Mouse (Mus musculus) heart, postnatal 0 days (tissue): ENCODE data around the gene H2-M10.5. TPM values are rescaled to one million over a fixed set of nuclear protein-coding genes. Genes with fewer than 3 reads are reported as not detected.
"Not testable (repeated sequence)": the region's sequence is repeated elsewhere in the genome, so short reads cannot be mapped to it uniquely, and the experiment has no call there.

ENCODE experiments used
- ATAC-seq: fragments of 200-750 bp; cut with Nextera tagmentation; 2 replicates; pipeline ENCODE4 v1.8.0; 2017; ENCODE audit warnings: low read depth, moderate number of reproducible peaks, moderate library complexity; ENCODE audit not compliant: insufficient read depth
- DNase-seq: peaks from one replicate; pipeline ENCODE4 v3.0.0-alpha.2; 2016; ENCODE audit warnings: low spot score
- H3K27ac ChIP-seq: fragments of 300-500 bp; sonication (generic); 2 replicates; pipeline ENCODE4 v1.5.1; 2014; ENCODE audit warnings: low read depth, mild to moderate bottlenecking
- H3K27me3 ChIP-seq: fragments of 300-500 bp; sonication (generic); 2 replicates; pipeline ENCODE4 v1.6.1; 2014; ENCODE audit warnings: low read length, mixed read lengths; ENCODE audit not compliant: control insufficient read depth, insufficient read depth
- H3K36me3 ChIP-seq: fragments of 300-500 bp; sonication (generic); replicated peaks from 2 replicates; pipeline ENCODE4 v1.6.1; 2014; ENCODE audit warnings: low read length, mixed read lengths; ENCODE audit not compliant: control insufficient read depth, insufficient read depth
- H3K4me1 ChIP-seq: fragments of 300-500 bp; sonication (generic); 2 replicates; pipeline ENCODE4 v1.6.1; 2014; ENCODE audit warnings: antibody characterized with exemption; ENCODE audit not compliant: control insufficient read depth, insufficient read depth
- H3K4me2 ChIP-seq: fragments of 300-500 bp; sonication (generic); 2 replicates; pipeline ENCODE4 v1.6.1; 2014; ENCODE audit warnings: low read depth, mild to moderate bottlenecking, low read length, moderate library complexity
- H3K4me3 ChIP-seq: fragments of 300-500 bp; sonication (generic); 2 replicates; pipeline ENCODE4 v1.5.1; 2014; ENCODE audit warnings: low read depth, low read length
- H3K9ac ChIP-seq: fragments of 300-500 bp; sonication (generic); replicated peaks from 2 replicates; pipeline ENCODE4 v1.6.1; 2014; ENCODE audit warnings: low read depth, low read length, mixed read lengths
- H3K9me3 ChIP-seq: fragments of 300-500 bp; sonication (generic); replicated peaks from 2 replicates; pipeline ENCODE4 v1.6.1; 2016; ENCODE audit warnings: low read length; ENCODE audit not compliant: control insufficient read depth
- CTCF ChIP-seq: IDR thresholded peaks from 2 replicates; pipeline ENCODE4 v1.5.1; 2016; ENCODE audit warnings: antibody characterized with exemption, control low read depth, low read depth
- EP300 ChIP-seq: IDR thresholded peaks from 2 replicates; pipeline ENCODE4 v1.6.1; 2016; ENCODE audit warnings: antibody characterized with exemption, low read depth
- WGBS: fragments of 180-500 bp; shearing (Covaris S2); extraction: QIAGEN DNeasy Blood & Tissue Kit; methylation state at CpG from one replicate; pipeline ENCODE4 v1.1.7; 2014; 5-methylcytosine and 5-hydroxymethylcytosine counted together
- polyA plus RNA-seq: library from polyadenylated mRNA; unstranded; fragments of >200 nt; fragmentation: Nextera tagmentation; extraction: Ambion mirVana; gene quantifications from 2 replicates; pipeline ENCODE4 v1.2.1, GENCODE M21; 2015
- total RNA-seq: library from RNA; depleted of rRNA; stranded (reverse); fragments of >200 nt; gene quantifications from 2 replicates; pipeline ENCODE4 v1.2.3, GENCODE M21; 2014; ENCODE audit warnings: low replicate concordance

The H2-M10.5 gene
- total and polyA plus RNA-seq, 2 experiments from 2014 or later = not detected

GRCm38 (mm10) chr17:36786483-36786886 is 13.8 kb downstream of the H2-M10.5 start:
- WGBS = 36% methylated on average over 1 of the region's 1 CpGs
- not testable (repeated sequence) for H3K4me2 ChIP-seq, H3K4me1 ChIP-seq, H3K27ac ChIP-seq, H3K9ac ChIP-seq, H3K4me3 ChIP-seq, H3K9me3 ChIP-seq, ATAC-seq, H3K27me3 ChIP-seq, H3K36me3 ChIP-seq
- peak; percentile 7 for DNase-seq
- peak; percentile 65 for TF ChIP-seq CTCF

- ATAC-seq = no peak
- no peak overlapping the region for H3K9ac ChIP-seq
- no peak overlapping the region for H3K4me2 ChIP-seq
- no peaks in the 10 kb centered on the region for H3K36me3 ChIP-seq
- H3K9me3 ChIP-seq = no peaks in the 10 kb centered on the region
- DNase-seq = no peak
- no peaks in the 10 kb centered on the region for H3K27me3 ChIP-seq
- no peak overlapping the region for H3K27ac ChIP-seq
- no peak for TF ChIP-seq EP300
- no peak for TF ChIP-seq CTCF
- H3K4me1 ChIP-seq = no peaks in the 10 kb centered on the region
- 86% methylated on average over 2 of the region's 2 CpGs for WGBS
- no peak overlapping the region for H3K4me3 ChIP-seq
These were observed 15.6 kb downstream of the H2-M10.5 start for GRCm38 (mm10) chr17:36788351-36788750.

- H3K4me2 ChIP-seq, H3K9ac ChIP-seq, H3K27ac ChIP-seq, H3K36me3 ChIP-seq, ATAC-seq, H3K27me3 ChIP-seq, H3K4me1 ChIP-seq, H3K9me3 ChIP-seq, H3K4me3 ChIP-seq: not testable (repeated sequence)
- peak; percentile 89 for TF ChIP-seq CTCF
- peak; percentile 52 for DNase-seq
These were observed 16.1 kb downstream of the H2-M10.5 start for GRCm38 (mm10) chr17:36788801-36789200.

GRCm38 (mm10) chr17:36799493-36799892 is 26.8 kb downstream of the H2-M10.5 start:
- Histone ChIP-seq H3K4me2 (no peak overlapping the region), H3K27ac (no peak overlapping the region), H3K9ac (no peak overlapping the region), H3K9me3 (no peaks in the 10 kb centered on the region), H3K27me3 (no peaks in the 10 kb centered on the region), H3K4me1 (no peaks in the 10 kb centered on the region), H3K4me3 (no peak overlapping the region), H3K36me3 (no peaks in the 10 kb centered on the region)
- WGBS = 77% methylated on average over 10 of the region's 10 CpGs
- DNase-seq (no peak), ATAC-seq (no peak)
- no peak for TF ChIP-seq CTCF
- no peak for TF ChIP-seq EP300

GRCm38 (mm10) chr17:36799921-36800462 is 27.3 kb downstream of the H2-M10.5 start:
- H3K36me3 ChIP-seq, ATAC-seq, H3K9me3 ChIP-seq, H3K27ac ChIP-seq, H3K4me2 ChIP-seq, H3K4me1 ChIP-seq, H3K27me3 ChIP-seq, H3K9ac ChIP-seq, H3K4me3 ChIP-seq, DNase-seq: not testable (repeated sequence)
- 36% methylated on average over 4 of the region's 4 CpGs for WGBS

GRCm38 (mm10) chr17:36811871-36812270 is 39.2 kb downstream of the H2-M10.5 start, which contains the start of gene H2-M10.6:
TSS of gene H2-M10.6 (plus strand) at chr17:36812171.
- DNase-seq = no peak
- ATAC-seq = no peak
- no peaks in the 10 kb centered on the region for H3K36me3 ChIP-seq
- H3K4me2 ChIP-seq = no peak within 1 kb of the TSS
- H3K4me3 ChIP-seq = no peak within 1 kb of the TSS
- H3K27me3 ChIP-seq = no peaks in the 10 kb centered on the region
- H3K27ac ChIP-seq = no peak within 1 kb of the TSS
- no peak within 1 kb of the TSS for H3K9ac ChIP-seq
- TF ChIP-seq CTCF (no peak), EP300 (no peak)
- no peaks in the 10 kb centered on the region for H3K9me3 ChIP-seq
- no peaks in the 10 kb centered on the region for H3K4me1 ChIP-seq
